Mouse (Mus musculus): ENCODE measurements around the gene Pex14.

The Pex14 gene

DNA sequence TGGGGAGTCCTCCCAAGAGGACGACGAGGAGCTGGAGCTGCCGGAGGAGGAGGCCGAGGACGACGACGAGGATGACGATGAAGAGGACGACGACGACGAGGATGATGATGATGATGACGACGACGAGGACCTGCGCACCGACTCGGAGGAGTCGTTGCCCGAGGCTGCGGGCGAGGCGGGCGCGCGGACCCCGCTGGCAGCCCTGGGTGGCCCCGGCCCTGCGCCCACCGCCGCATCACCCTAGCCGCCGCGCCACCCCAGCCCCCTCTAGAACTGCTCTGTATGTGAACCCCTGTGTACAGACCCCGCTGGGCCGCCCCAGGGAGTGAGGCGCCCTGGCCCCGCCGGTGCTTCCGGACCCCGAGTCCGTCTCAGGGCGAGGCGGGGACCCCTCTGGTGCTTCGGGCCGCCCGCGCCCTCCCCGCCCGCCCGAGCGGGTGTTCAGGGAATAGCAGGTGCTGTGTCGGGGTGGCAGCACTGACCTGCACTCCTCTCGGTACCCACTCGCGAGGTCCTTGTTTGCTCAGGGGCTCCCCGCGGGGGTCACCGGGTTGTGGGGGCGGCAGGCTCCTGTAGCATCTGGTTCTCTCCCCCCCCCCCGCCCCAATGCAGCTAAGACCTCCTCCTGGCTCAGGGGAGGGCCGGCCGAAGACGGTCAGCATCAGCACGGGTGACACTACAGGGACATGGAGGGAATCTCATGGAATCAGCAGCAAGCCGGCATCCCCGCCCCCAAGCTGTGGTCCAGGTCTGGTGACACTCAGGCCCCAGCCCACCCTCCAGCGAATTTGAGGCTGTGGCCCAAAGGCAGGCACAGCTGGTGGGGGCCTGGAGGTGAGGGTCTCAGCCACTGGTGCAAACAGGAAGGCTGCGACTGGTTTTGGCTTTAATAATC lies 147.1 kb downstream of the Pex14 start:
- peak; percentile 56 for DNase-seq (ENCODE audit: extremely low spot score, low spot score)

DNA sequence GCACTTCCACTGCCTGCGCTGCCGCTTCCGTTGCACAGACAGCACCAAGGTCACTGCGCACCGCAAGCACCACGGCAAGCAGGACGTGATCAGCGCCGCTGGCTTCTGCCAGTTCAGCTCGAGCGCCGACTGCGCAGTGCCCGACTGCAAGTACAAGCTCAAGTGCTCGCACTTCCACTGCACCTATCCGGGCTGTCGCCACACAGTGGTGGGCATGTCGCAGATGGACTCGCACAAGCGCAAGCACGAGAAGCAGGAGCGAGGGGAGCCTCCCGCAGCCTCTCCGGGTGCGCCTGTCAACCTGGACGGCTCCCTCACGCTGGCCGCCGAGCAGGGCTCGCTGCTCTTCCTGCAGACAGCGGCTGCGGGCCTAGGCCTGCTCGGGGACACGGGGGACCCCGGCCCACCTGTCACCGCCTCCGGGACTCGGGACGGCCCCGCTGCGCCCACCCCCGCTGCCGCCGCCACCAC lies 147.8 kb downstream of the Pex14 start:
- peak; percentile 61 for DNase-seq (ENCODE audit: extremely low spot score, low spot score)

DNA sequence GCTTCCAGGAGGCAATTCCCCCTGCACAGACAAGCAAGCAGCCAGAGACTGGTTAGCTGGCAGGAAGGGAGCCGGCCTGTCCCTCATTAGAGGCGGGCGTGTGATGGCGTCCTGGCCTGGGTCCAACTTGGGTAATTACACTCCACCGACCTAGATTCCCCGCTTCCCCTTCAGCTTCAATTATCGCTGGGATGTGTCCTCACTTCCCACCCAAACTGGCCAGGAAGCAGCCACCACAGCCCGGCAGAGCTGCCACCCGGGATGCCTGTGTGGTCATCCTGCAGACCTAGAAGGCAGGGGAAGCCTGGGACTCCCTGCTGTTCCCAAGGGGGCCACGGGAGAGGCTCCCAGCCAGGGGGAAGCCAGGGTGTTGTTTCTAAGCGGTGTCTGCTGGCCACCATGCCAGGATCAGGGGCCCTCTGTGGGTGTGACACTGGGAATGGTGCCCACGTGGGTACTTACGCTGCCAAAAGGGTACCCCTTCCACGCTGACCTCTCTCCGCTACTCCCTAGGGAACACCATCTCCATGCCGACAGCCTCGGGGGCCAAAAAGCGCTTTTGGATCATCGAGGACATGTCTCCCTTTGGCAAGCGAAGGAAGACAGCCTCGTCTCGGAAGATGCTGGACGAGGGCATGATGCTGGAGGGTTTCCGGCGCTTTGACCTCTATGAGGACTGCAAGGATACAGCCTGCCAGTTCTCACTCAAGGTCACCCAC lies 148.6 kb downstream of the Pex14 start:
- no peak for DNase-seq (ENCODE audit: extremely low spot score, low spot score)

DNA sequence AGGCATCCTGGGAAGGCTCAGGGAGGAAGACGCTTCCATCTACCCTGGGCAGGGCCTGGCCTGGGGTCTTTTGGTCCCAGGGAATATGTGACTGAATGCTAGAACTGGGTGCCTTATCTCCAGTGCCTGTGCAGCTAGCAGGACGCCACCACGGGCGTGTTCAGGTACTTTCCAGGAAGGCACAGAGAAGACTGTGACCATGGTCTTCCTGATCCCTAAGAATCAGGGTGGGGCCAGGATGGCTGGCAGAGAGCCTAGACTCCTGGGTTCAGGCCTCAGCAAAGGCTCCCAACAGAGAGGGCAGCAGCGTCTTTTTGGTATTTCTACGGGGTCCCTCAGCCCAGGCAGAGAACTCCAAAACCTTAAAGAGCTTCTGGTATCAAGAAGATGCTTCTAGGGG lies 149.2 kb downstream of the Pex14 start:
- no peak for DNase-seq (ENCODE audit: extremely low spot score, low spot score)

DNA sequence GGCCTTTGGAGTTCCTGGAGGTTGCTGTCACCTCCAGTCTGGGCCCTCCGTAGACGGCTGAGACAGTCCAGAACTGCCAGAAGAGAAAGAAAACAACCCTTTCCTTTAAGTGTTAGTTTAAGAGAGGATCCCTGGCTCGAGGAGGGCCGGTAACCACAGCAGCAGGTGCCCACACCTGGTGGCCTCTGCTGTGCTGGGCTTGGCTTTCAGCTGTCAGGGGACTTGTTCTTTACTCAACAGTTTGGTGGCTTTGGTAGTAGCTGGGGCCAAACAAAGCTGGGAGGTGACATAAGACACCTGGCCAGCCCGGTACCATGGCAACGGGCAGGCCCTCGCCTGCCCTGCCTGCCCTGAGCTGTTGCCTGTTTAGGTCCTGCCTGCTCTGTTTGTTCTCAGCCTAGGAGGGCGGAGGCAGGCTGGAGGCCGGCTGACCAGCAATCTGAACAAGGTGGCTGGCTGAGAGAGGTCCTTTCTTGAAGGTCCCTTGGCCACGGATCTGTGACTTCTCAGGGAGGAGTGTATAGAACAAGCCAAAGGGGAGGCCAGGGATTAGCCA lies 151.8 kb downstream of the Pex14 start:
- no peak for DNase-seq (ENCODE audit: extremely low spot score, low spot score)

DNA sequence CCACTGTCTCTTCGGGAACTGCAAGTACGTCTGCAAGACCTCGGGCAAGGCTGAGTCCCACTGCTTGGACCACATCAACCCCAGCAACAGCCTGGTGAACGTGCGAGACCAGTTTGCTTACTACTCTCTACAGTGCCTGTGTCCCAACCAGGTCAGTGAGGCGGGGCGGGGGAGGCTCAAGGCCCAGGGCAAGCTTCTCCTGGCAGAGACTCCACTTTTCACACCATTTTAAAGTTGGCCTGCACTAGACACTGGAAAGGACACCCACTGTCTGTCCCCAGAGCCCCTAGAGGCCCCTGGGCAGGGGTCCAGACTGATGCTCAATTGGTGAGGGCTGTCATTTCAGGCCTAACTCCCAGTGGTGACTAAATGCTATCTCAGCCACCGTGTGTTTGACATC lies 153.6 kb downstream of the Pex14 start:
- DNase-seq (ENCODE audit: extremely low spot score, low spot score): no peak

DNA sequence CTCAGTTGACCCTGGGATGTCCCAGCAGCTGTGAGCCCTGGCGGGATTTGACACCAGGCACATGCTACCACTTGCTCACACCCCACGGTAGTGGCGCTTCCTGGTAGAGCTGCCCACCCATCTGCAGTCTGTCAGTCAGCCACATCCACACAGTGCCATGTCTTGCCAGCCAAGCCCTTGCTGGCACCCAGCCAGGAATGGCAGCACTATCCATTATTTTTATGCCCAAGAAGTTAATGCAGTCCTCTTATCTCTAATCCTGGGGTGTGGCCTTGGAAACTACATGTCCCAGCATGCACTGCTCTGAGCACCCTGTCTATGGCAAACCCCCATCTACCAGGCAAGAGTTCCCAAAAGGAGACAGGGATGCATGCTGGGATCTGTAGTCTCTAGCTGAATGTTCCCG lies 154.2 kb downstream of the Pex14 start:
- no peak for DNase-seq (ENCODE audit: extremely low spot score, low spot score)

DNA sequence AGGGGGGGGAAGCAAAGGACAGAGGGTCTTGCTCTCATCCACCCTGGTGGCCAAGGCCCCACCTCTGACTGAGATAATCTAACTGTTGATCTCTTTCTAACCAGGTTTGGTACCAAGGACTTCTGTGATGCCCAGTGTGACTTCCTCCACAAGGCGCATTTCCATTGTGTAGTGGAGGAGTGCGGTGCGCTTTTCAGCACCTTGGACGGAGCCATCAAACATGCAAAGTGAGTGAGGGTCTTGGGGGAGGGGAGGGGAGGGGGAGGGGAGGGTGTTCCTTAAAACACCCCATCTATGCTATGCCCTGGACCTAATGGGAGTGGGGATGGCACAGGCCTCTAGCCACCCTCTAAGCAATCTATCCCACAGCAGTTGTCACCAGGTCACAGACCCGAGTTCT lies 156.6 kb downstream of the Pex14 start:
- no peak for DNase-seq (ENCODE audit: extremely low spot score, low spot score)

DNA sequence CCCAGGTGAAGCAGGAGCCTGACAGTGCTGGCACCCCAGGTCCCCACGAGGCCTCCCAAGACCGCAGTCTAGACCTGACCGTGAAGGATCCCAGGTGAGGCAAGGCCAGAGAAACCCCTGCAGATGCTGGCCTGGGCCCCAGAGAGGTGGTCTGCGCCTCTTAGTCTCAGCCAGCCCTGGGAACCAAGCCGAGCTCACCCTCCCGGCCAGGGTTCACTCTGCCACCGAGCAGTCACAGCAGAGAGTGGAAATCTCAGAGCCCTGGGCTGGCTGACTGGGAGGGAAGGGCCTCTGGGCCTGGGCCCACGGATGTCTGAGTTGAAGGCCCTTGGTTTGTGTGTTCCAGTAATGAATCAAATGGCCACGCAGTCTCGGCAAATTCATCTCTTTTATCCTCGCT lies 158.4 kb downstream of the Pex14 start:
- no peak for DNase-seq (ENCODE audit: extremely low spot score, low spot score)

DNA sequence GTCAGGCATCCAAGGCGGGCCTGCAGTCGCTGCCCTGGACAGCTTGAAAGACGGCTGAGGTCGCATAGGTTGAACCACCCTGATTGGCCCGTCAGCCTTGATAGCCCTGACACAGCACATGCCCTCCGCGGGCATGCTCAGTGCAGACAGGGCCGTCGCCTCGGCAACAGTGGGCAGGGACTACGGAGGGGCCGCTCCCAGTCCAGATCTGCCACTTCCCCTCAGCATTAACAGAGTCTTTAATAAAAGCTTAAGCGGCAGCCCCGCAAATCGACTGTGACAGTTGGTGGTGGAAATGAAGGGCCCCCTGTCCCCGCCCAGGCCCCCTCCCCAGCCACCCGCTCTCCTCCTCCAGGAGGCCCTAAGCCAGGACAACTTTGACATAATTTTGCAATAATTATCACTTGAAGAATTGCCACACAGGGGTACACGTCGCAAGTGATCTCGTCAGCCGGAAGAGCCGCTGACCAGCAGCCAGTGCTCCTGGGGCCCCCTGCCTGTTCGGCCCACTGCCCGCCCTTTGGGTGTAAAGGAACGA lies 158.9 kb downstream of the Pex14 start:
- DNase-seq (ENCODE audit: extremely low spot score, low spot score): peak; percentile 80

DNA sequence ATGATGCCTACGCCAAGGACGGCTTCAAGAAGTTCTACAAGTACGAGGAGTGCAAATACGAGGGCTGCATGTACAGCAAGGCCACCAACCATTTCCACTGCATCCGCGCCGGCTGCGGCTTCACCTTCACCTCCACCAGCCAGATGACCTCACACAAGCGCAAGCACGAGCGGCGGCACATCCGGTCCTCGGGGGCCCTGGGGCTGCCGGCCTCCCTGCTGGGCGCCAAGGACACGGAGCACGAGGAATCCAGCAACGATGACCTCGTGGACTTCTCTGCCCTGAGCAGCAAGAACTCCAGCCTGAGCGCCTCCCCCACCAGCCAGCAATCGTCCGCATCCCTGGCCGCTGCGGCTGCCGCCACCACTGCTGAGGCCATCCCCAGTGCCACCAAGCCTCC lies 161.1 kb downstream of the Pex14 start:
- DNase-seq (ENCODE audit: extremely low spot score, low spot score): no peak

DNA sequence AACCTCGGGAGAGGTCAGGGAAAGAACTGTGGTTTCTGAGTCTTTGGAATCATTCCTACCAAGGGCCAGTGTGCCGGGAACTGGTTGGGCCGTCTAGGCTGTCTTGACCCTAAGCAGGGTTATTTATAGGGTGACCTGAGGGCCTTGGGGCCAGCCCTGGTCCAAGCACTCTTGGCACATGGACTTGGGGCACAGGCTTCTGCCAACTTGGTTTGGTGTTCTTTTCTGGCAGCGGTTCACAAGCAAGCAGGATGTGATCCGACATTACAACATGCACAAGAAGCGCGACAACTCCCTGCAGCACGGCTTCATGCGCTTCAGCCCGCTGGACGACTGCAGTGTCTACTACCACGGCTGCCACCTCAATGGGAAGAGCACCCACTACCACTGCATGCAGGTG lies 162.9 kb downstream of the Pex14 start:
- DNase-seq (ENCODE audit: extremely low spot score, low spot score): no peak

DNA sequence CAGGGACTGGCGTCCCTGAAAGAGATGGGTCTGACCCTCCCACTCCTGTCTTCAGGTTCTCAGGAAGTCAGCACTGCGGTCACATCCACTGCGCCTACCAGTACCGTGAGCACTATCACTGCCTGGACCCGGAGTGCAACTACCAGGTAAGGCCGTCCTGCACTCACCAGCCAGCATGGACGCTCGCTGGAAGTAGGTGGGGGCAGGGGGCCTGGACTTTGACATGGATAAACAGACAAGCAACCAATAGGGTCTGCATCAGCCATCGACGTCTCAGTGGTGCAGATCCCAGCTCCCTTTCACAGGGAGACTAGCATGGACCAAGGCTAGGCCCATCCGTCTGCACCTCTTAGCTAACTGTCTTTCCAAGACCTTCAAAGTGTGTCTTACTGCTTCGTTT lies 163.6 kb downstream of the Pex14 start:
- no peak for DNase-seq (ENCODE audit: extremely low spot score, low spot score)

DNA sequence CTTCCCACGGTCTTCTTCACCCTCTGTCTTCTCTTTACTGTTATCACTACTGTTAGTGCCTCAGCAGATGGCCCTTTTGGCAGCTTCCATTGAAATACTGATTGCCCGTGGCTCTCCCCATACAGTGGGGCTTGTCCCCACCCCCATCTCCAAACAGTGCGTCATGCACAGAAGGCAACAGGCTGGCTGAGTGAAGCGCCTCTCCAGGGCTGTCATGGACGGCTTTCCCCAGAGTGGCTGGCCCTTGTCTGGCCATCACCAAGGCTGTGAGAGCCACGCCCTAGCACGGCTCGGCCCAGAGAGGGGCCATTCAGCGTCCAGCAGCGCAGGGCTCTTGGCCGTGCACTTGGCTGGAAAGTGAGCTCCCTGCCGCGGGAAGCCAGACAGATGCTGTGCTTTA lies 164.5 kb downstream of the Pex14 start:
- DNase-seq (ENCODE audit: extremely low spot score, low spot score): no peak

DNA sequence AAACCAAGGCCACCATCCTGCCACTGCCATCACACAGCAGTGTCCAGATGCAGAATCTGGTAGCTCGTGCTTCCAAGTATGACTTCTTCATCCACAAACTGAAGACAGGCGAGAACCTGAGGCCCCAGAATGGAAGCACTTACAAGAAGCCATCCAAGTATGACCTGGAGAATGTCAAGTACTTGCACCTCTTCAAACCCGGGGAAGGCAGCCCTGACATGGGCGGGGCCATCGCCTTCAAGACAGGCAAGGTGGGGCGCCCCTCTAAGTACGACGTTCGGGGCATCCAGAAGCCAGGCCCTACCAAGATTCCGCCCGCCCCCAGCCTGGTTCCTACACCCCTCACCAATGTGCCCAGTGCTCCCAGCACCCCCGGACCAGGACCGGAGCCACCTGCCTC lies 166.6 kb downstream of the Pex14 start:
- no peak for DNase-seq (ENCODE audit: extremely low spot score, low spot score)

DNA sequence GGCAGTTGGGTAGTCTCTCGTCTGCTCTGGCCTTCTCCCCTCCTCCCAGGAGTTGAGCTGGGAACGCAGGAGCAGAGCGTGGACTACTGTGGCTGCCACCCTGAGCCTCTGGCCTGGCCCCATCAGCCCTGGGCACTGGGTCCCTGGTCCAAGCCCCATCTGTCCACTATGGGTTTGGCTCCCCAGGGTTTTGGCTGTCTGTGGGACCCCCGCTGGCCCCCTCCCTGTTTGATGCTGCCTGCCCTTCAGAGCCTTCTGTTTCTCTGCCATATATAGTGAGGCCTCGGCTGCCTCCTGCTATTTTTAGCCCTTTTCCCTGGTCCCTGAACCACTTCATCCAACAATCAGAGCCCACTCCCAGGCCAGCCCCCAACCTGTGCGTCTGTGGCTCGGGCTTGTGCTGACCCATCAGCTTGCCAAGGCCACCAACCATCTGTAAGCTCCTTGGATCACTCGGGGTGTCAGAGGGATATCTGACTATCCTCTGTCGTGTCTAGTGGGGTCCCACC lies 168.9 kb downstream of the Pex14 start:
- no peak for DNase-seq (ENCODE audit: extremely low spot score, low spot score)

DNA sequence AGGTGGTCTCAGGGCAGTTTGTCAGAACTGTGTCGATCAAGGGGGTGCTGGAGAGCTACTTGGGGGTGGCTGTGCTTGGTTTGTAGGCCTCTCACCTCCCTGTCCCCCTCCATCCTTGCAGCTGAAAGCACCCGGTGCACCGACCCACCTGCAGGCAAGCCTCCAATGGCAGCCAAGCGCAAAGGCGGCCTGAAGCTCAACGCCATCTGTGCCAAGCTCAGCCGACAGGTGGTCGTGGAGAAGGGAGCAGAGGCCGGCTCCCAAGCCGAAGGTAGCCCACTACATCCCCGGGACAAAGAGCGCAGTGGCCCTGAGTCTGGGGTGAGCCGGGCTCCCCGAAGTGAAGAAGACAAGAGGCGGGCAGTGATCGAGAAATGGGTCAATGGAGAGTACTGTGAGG lies 170.8 kb downstream of the Pex14 start:
- DNase-seq (ENCODE audit: extremely low spot score, low spot score): no peak

DNA sequence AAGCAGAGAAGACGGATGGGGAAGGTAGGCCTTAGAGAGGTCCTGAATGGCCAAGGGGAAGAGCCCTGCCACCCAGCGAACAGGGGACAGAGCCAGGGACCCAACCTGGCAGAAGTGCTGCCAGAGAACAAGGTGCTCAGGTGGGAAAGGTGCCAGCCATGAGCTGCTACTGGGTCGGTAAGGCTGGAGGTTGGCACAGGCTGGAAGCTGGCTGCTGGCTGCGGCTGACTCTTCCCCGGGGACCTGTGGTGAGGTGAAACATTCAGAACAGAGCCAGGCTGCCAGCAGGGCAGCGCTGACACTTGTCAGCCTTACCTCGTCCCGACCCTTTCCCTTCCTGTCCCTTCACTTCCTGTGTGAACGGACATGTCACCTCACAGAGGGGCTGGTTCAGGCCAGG lies 171.4 kb downstream of the Pex14 start:
- no peak for DNase-seq (ENCODE audit: extremely low spot score, low spot score)

DNA sequence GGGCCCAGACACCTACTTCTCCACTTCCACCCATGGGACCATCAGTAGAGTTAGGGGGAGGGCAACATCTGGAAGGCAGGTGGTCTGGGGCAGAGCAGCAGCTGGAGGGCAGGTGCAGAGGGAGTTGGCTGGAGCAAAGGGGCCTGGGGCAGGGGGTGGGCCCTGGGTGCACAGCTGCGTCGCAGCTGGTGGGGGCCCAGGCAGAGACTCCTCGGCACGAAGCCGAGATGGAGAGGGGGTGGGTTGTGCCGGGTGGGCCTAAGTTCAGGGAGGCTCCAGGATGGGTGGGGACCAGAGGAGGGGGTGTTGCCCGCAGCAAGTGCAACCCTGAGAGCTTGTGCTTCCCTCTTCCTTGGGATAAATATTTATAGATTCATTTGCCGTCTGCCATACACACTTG lies 173.2 kb downstream of the Pex14 start:
- peak; percentile 59 for DNase-seq (ENCODE audit: extremely low spot score, low spot score)

DNA sequence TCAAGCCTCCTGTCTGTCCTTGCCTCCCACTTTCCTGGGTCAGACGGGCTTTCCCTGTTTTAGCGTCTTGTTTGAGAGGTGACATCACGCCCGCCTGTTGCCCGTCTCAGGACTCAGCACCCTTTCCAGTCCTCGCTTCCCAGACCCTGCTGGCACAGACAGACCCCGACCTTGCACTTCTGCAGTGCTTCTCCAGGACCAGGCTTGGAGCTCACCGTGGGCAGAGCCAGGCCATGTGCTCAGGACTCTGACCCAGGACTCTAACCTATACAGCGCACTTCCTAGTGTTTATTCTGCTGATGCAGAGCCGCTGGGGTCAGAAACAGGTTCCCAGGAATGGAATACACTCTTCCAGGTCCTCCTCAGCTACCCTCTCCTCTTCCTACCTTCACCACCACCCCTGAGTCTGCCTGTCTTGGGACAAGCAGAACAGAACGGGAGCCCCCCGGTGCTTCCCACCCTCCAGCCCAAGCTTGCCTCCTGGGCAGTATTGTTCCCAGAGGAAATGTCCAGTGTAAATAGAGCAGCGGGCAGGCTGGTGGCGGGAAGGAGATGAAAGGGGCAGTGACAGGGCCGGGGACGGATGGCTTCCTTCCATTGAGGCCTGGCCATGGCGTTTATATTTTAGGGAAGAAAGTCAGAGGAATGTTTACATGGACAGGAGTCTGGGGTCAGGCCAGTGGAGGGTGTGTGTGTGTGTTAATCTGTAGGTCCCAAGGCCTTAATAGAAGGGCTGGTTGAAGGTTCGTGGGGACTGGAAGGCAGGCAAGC lies 173.9 kb downstream of the Pex14 start:
- peak; percentile 60 for DNase-seq (ENCODE audit: extremely low spot score, low spot score)

DNA sequence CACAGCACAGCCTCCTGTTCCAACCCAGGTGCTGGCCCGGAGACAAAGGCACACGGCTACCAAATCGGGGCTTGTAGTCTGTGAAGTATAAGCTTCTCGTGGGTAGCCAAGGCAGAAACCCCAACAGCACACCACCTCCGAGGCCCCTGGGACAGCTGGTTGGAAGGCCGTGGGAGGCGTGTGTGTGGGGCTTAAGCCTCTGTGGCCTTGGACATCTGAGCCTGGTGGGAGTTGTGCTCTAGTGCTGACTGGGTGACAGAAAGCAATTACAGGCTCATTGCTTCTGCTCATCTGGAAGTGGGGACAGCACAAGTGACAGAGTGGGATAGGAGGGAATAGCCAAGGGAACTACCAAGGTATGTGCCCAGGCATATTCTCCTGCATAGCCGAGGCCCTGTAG lies 175.7 kb downstream of the Pex14 start:
- DNase-seq (ENCODE audit: extremely low spot score, low spot score): no peak

Measured in neural tube, embryonic 10.5 days (tissue).